Mouse (Mus musculus): ENCODE results near the gene Hnrnpul2. TPM values are rescaled to one million over a fixed set of nuclear protein-coding genes. Genes with fewer than 3 reads are reported as not detected.

Hnrnpul2 gene
- polyA plus RNA-seq (2017; shearing (Covaris generic)) = 1 to 10 TPM; 5.0 to 8.3 (median 5.9) TPM

DNA sequence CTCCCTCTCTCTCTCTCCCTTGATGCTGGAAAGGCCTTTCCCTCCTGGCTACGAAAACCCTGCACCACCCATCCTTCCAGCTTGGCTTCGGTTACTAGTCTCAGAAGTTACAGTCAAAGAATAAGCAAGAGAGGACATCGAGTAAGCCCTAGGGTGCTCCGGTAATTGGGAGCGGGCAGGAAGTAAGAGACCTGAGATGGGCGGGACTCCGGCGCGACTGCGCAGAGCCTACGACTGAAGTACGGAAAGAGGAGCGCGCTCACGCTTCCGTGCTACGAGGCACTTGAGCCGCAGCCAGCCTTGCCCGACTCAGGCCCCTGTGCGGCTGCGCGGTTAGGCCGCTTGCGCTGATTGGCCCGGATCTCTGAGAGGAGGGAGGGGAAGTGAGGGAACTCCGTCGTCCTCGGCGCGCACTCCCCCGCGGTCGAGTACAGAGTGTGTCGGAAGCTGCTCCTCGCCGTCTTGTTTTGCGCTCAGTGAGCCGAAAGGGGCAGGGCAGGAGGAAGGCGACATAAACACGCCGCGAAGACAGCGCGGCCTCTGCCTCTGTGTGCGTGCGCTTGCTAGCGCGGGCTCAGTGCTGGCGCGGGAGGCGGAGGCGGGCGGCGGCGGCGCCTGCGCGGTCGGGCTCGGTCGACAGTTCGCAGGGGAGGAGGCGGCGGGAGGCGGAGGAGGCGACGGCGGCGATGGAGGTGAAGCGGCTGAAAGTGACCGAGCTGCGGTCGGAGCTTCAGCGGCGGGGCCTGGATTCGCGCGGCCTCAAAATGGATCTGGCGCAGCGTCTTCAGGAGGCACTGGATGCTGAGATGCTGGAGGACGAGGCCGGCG, at the start of gene Hnrnpul2:
TSS of gene Hnrnpul2 (plus strand) at position 415 of the 828 bp plus-strand sequence.
- peak; percentile 82 for ATAC-seq

DNA sequence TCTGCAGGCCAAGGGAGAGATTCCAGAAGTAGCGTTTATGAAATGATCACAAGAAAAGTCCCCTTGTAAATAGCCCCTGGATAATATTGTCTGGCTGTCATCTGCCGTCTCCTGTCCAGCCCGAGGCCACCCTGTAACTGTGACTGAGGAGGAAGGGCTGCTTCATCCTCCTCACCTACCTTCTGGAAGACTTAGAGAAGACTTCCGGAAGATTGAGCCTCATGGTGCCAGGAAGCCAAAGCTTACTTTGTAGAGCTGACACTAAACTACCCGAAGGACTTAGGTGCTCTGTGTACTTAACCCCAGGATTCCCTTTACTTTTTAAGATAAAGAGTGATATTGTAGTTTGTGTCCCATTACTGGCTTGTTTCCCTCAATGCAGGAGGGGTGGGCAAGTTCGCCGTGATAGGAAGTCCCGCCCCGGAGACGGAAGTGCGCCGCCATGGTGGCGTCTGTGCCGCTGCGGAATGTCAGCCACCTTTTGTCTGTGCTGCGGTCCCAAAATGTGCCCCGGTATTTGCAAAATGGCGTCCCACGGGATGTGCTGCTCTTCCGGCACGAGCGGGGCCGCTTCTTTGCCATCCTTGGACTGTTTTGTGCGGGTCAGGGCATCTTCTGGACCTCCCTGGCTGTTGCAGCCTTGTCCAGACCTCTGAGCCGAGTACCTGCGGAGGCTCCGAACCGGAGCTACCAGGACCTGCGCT, 49.1 kb upstream of the Hnrnpul2 start, which contains the start of gene Tmem223:
TSS of gene Tmem223 (plus strand) at position 430 of the 704 bp plus-strand sequence.
- ATAC-seq = peak; percentile 61

DNA sequence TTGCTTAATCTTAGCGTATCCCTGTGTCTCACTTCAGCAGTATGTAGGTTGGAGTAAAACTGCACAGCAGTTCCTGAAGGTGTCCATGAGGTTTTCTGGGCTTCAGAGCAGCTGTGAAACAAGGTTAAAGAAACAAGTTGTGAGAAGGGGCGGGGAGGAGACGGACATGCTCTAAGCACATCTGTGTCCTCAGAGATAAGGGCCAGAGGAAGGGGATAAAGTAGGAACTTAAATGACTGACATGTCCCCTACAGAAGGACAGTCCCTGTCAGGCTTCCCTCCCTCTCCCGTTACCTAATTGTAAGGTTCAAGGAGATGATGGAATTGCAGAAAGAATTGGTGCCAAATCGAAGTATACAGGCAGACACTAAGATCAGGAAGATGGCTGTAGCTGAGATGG, 46.8 kb upstream of the Hnrnpul2 start:
- no peak for ATAC-seq

DNA sequence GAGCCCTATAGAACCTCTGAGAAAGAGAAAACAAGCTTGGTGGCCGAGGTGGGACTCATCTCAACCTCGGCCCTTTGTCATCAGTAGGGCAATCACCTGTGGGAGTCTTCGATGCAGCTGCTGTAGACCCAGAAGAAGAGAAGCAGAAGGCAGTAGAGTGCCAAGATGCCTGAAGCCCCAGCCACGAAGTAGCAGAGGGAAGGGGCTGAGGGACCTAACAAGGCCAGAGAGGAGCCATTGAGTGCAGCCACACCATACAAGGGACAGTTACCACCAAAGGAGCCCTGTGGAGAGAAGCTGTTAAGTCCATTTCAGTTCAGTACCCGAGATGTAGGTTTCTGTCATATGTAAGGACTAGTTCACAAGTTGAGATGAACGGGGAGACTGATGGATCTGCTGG, 46.4 kb upstream of the Hnrnpul2 start:
- ATAC-seq = no peak

DNA sequence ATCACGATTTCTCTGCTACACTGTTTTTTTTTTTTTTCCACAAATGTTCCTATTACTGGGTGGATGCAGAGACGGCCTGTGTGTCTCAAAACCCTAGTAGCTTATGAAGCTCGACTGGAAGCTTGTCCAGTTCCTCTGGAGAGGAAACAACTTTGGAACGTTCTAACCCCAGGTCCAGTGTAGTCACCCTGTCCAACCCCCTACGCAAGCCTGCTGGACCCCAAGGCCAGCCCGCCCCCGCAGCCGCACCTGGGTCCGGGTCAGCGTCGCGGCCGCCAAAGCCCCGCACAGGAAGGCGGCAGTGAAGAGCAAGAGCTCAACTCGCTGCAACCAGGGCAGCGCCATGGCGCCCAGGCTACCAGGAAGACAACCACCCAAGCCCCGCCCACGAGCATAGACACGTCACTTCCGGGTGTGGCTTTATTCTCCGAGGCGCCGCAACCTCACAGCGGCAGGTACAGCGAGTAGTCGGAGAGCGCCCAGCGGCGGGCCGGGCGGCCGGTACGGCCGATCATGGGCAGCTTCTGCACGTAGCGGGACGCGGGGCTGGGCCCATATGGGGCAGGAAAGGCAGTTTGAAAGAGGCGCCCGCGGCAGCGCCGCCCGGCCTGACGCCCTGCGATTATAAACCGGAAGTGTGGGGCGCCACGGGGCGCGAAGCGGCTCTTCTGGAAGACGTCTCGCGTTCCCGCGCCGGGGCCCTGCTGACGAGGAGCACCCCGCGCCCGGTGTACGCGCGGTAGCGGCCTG, 45.5 kb upstream of the Hnrnpul2 start, which contains the start of gene Tmem179b:
TSS of gene Tmem179b (minus strand) at position 382 of the 750 bp plus-strand sequence.
- ATAC-seq = peak; percentile 84

DNA sequence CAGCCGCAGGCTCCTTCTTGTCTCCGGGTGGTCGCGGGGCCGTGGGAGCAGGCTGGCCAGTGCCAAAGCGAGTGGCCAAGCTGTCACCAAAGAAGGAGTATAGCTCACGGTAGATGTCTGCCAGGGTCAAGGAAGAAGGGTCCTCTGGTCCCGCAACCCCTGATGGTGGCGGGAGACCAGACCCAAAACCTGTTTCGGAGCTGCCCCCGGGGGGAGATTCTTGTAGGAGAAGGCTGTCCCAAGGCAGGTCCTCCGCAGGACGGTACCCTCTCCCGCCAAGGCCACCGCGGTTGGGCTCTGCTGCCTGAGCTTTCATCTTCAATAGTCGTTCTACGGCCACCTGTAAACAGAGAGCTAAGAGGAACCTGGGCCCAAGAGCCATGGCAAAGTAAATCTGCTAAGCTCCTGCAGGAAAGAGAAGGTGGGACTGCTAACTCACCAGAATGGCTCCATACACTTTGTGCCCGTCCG, 44.8 kb upstream of the Hnrnpul2 start:
- ATAC-seq = no peak

DNA sequence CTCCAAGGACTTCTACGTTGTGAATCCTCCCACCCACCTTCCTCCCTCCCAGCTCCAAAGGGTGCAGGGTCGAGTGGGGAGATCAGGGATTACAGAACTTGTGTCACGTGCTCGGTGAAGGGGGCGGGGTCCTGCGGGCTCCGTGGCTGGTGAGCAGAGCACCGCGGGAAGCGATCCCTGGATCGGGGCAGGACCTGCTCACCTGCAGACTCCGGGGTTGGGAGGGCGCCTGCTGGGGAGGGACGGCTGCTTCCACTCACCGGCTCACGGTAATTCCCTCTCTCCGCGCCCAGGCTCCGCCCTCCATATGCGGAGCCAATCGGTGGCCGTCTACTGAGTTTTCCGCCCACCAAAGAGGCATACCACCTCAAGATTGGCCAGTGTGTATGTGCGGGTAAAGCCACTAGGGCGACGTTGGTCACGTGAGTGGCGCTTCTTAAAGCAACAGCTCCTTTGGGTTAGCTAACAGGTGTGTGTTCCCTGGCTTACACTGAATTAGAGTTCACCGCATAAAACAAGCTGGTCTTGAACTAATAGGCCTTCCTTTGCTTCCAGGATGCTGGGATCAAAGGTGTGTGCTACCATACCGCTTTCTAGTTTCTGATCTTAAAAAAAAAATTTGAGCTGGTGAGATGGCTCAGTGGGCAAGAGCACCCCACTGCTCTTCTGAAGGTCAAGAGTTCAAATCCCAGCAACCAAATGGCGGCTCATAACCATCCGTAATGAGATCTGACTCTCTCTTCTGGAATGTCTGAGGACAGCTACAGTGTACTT, 33.6 kb upstream of the Hnrnpul2 start, which contains the start of gene Taf6l:
TSS of gene Taf6l (minus strand) at position 410 of the 774 bp plus-strand sequence.
- ATAC-seq = peak; percentile 100

DNA sequence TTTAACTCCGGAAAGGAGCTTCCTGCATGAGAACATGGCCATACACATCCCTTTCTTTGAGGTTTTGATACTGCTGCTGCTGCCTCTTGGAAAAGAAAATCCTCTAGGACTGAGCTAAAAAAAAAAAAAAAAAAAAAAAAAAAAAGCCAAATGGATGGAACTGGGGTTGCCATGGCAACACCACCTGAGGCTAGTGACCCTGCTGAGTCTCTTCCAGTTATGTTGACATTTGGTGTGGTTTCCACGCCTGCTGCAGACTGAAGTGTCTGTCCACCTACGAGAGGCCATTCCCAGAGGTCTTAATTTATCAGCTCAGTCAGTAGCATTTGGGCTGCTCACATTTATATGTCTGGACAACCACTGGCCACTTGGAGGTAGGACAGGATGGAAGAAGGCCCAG, 31.3 kb upstream of the Hnrnpul2 start:
- no peak for ATAC-seq

DNA sequence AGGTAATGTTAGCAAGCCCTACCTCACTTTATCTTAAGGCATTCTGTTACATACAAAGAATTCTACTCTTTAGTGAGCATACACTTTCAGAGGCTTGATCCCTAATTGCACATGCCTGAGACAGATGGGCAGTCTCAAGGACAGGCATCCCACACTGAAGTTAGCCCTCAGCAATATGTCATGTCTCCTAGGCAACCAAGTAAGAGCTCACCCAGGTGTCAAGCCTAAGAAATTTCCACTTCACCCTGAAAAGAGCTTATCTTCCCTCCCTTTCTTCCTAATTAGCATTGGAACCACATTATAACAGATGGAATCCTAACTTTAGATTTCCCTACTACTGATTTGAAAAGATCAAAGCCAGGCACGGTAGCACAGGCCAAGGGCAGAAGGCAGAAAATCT, 30.6 kb upstream of the Hnrnpul2 start:
- ATAC-seq = no peak

DNA sequence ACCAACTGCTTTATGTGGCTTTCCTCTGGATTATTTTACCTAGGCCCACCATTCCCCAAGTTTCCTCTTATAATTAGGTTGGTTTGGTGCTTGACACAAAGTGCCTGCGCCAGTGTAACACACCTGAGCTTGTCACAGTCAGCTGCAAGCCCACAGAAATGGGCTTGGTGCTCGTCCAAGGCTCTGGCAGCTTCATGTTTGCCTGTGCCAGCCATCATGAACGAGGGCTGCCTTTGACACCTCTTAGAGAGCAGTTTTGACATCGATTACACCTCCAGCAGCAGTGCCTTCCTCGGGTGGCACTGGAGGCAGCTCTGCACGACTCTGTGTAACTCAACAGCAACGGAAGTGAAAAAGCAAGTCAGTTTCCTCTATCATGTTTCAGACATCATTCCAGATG, 29.6 kb upstream of the Hnrnpul2 start:
- no peak for ATAC-seq

DNA sequence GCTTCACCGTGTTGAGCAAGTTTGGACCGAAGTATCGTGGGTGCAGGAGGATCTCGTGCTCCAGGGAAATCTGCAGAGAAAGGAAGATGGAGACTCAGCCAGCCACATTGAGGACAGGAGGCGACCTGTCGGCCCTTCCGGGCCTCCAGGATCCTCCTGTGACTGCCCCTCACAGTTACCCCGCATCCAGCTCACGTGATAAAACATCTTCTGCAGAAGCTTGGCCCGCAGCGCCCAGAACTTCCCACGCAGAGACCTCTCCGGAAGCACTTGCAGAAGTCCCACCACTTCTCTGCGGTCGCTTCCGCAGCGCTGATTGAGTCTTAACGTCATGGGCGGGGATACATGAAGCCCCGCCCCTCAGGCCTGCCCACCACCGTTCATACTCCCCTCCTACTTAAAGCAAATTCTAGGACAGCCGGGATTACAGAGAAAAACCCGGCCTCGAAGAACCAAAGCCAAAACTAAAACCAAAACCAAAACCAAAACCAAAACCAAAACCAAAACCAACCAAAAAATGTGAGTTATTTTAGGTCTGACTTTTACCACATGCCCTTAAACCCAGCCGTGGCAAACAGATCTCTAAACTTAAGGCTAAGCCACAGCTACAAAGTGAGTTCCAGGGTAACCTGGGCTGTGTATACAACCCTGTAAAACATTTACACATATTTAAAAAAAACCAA, 21.4 kb upstream of the Hnrnpul2 start, which contains the start of gene Polr2g:
TSS of gene Polr2g (minus strand) at position 314 of the 683 bp plus-strand sequence.
- ATAC-seq = peak; percentile 68

DNA sequence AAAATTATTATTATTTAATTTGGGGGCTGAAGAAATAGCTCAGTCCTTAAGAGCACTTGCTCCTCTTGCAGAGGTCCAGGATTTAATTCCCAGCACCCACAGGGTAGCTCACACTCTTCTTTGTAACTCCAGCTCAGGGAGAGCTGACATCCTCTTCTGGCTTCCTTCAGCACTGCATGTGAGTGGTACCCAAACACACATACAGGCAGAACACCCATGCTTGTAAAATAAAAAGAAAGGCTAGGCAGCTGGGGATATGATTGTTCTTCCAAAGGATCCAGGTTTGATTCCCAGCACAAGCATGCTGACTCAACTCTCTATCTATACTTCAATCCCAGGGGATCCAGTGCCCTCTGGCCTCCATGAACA, 20.9 kb upstream of the Hnrnpul2 start:
- ATAC-seq = no peak

DNA sequence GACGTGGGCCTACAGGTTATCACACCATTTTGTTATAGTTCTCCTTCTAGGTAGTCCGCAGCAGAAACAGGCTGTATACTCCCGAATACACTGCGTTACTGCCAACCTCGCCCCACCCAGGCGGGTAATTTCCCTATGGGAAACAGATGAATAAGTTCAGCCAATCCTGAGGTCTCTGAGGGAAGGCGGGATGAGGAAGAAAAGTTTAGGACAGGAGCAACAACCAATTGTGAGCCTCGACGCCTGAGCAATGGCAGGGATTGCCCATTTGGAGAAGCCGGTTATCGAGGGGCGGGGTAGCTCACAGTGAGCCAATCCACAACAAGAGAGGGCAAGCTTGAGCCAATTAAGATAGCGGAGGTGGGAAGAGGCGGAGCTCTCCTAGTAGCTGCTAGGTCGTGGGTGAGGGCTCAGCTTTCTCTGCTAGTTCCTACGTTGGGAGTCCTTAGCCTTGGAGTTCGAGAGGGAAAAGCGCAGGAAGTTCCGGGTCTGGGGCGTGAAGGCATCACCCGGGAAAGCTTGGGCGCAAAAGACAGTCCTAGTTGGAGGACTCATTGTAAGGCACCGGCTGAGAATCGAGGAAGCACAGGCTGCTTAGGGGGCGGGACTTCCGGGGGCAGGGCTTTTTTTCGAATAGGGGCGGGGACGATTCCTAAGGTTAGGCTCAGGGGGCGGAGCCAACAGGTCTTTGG, 17.5 kb upstream of the Hnrnpul2 start, which contains the start of gene Zbtb3:
TSS of gene Zbtb3 (plus strand) at position 426 of the 692 bp plus-strand sequence.
- peak; percentile 90 for ATAC-seq

DNA sequence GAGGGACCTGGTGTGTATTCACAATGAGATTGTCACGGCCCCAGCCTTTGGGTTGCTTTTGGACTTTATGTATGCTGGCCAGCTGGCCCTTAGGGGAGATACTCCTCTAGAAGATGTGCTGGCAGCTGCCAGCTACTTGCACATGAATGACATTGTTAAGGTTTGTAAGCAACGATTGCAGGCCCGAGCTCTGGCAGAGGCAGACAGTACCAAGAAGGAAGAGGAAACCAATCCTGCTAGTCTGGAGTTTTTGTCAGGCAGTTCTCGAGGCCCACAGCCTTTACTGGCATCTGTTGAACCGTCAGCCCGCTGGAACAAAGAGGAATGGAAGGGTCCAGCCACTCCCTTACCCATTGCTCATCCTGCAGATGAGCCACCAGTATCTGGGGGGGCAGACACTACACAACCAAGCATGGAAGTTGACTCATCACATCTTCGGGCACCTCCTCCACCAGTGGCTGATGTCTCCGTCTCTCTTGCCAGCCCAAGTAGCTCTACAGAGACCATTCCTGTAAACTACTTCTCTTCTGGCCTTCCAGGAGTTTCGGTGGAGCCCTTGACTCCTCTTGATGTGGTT, 16.5 kb upstream of the Hnrnpul2 start:
- ATAC-seq = no peak

DNA sequence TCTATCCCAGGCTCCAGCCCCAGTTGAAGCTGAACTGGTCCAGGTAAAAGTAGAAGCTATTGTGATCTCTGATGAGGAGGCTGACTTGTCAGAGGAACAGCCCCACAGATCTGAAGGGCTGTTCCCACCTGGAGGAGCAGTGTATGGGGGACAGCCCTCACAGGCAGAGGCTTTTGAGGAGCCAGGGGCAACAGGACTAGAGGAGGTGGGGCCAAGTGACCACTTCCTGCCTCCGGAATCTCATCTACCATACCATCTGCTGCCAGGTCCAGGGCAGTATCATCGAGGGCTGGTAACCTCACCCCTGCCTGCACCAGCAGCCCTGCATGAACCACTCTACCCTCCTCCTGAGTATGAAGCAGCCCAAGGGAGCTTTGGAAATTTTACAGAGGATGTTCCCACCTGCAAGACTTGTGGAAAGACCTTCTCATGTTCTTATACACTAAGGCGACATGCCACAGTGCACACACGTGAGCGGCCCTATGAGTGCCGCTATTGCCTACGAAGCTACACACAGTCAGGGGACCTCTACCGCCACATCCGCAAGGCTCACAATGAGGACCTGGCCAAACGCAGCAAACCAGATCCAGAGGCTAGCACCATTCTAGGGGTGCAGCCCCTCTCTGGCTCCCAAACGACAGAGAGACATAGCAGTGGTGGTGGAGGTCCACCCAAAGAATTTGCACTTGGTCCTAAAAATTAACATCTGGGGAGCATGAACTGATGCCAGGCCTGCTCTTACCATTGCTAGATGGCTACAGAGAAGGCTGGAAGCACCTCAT, 15.7 kb upstream of the Hnrnpul2 start:
- no peak for ATAC-seq

DNA sequence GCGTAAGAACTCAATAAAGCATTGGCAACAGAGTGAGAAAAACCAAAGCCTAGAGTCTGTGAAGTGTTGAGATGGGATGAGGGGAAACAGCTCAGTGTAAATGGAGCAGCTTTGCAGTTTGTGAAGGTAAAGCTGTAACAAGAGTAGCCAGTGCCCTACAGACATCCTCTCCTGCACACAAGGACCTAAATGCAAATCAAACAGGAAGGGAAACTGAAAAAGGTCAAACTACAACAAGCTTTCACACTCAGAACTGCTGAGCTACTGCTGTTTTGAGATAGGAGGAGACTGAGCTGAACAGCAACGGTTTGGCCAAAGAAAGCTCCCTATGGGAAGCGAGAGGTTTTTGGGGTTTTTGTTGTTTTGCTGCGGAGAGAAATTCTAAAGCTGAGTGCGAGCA, 13.0 kb upstream of the Hnrnpul2 start:
- no peak for ATAC-seq

DNA sequence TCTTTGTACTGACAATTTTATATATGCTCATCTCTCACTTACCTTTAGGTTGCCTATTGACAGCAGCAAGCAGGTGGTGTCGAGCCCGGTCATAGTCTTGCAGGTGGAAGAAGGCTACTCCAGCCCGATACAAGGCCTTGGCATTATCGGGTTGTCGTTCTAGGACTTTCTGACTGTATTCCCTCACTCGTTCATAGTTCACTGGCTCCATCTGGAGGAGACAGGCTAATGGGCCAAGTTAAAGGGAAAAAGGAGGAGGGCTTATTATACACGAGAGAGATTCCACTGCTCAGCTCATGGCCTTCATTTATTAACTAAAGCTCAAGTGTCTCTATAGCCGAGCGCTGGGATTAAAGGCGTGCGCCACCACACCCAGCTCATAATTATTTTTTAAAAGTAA, 4.0 kb upstream of the Hnrnpul2 start:
- no peak for ATAC-seq

DNA sequence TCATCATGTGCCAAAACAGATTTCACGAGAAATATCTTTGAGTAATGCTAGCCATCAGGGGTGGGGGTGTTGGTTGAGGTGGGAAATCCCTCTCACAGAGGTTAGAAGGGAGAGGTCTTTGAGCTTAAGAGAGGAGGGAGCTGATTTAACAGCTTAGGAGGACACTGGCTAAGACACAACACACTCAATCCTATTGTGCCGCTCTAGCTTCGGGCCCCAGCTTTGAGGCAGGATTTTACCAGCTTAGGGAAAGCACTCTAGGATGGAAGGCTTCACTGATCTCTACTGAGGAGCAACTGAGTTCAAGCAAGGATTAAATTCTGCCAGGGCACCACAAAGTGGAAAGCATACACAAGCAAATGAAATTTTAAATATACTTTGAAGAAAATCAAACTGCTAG, 2.8 kb upstream of the Hnrnpul2 start:
- ATAC-seq = no peak

DNA sequence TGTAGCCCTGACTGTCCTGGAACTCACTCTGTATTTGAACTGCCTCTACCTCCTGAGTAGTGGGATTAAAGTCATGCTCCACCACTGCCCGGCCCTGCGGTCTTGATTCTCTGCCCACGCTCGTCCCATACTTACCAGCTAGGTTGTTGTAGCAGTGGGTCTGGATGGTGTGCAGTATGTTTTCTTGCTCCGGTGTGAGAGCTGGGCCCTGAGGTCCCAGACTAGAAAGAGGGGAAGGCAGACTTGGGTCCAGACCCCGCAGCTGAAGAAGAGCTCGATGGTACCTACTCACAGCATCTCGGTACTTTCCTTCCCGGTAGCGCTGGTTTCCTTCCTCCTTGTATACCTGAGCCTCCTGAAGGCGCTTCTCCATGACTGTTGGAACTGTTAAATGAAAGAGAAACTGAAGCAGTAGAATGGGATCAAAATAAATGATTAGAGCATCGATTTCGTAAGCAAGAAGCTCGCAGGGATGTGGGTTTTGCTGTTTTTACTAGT, 1.5 kb upstream of the Hnrnpul2 start:
- no peak for ATAC-seq

All from inflammation-experienced regulatory T-cells, adult 6 months (primary cell).